Mouse (Mus musculus): ENCODE data around the gene Prl3a1. TPM values are rescaled to one million over a fixed set of nuclear protein-coding genes. Genes with fewer than 3 reads are reported as not detected.

Prl3a1 gene
- not detected in 2 replicates for polyA plus RNA-seq (2012; ENCODE audit: insufficient read depth, insufficient read length, low replicate concordance, missing spikeins)

DNA sequence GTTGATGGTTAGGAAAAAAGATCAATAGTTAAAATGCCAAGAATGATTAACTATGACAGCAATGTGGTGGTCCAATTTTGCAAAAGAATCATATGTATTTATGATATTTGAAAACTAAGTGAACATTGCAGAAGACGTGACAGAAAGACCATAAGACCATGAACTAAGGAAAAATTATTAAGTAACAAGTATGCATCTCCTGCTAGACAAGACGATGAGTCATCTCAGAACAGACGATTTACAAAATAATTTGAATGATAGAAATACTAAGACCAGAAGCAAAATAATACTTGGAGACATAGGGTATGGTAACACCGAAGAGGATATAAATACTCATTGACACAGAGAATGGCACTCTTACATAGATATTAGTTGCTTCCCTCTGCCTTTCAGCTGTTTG, at the start of gene Prl3a1:
Gene Prl3a1 (plus strand): TSS at position 301 of the 400 bp plus-strand sequence.
- TF ChIP-seq CTCF (IDR thresholded peaks at IDR 0.05; ENCODE audit: insufficient read depth, low read depth, low read length) = no peak
- no peak for TF ChIP-seq POLR2A (IDR thresholded peaks at IDR 0.05; ENCODE audit: insufficient read depth, low read depth, low read length)
- WGBS = 91% methylated on average over 4 of the region's 4 CpGs
- H3K4me3 ChIP-seq (ENCODE audit: insufficient read depth, low read depth, low read length) = no peak within 1 kb of the TSS
- no peaks in the 10 kb centered on the region for H3K4me1 ChIP-seq (ENCODE audit: control insufficient read depth, insufficient read depth, low read length)
- no peak within 1 kb of the TSS for H3K27ac ChIP-seq (ENCODE audit: insufficient read depth, low read depth, low read length)

DNA sequence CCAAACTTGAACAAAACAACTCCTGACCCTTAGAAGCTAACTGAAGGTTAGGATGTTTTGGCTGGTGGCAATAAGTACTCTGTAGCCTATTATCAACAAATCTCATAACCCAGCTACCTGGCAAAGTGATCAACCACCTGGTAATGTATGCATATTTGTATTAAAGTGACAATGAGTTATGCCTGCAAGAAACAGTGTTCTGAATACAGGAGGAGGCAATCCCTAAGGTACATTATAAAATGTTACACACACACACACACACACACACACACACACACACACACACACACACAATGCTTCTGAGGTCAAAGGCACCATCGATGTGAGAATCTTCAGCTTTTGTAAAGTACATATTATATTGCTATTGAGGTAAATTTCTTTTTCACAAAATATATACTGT, 17.7 kb upstream of the Prl3a1 start, which contains the start of gene Prl3b1:
Gene Prl3b1 (plus strand): TSS at position 301 of the 400 bp plus-strand sequence.
- no peaks in the 10 kb centered on the region for H3K4me1 ChIP-seq (ENCODE audit: control insufficient read depth, insufficient read depth, low read length)
- no peak within 1 kb of the TSS for H3K4me3 ChIP-seq (ENCODE audit: insufficient read depth, low read depth, low read length)
- WGBS = 100% methylated on average over 1 of the region's 1 CpGs
- no peak for TF ChIP-seq POLR2A (IDR thresholded peaks at IDR 0.05; ENCODE audit: insufficient read depth, low read depth, low read length)
- no peak for TF ChIP-seq CTCF (IDR thresholded peaks at IDR 0.05; ENCODE audit: insufficient read depth, low read depth, low read length)
- H3K27ac ChIP-seq (ENCODE audit: insufficient read depth, low read depth, low read length) = no peak within 1 kb of the TSS

DNA sequence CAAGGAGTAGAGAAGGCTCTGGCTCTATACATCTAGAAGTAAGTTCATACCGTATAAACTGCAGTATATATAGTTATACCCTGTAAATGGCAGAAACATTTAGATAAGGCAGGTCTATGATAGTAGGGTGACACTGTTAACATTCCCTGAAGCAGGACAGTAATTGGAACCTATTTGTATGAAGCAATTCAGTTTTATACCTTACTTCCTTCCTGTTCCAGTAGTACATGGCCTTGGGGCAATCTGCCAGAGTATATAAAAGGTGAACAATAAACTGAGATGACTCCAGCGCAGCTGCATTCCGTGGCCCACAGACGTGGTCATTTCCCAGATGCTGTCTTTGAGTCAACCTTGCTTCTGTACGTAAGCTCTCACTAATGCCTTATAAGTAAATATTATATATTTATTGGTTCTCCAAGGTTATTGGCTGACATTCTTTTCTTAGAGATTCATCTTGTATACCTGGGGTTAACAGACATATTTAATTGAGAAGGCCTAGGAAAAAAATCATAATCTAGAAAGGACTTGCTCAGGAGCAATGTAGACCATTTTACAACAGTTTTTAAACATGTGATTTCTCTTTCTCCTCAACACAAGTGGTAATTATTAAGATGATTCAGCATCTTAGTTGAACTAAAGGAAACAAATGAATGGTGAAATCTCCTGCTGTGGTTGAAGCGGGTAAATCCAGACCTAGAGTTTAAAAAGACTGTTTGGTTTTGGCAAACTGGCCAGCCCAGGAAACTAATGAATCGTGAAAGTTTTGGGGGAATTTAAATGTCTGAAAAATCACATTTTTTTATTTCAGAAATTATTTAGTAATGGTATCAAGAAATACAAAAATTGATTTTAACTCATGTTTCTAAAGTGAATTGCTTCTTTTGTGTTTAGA, 53.3 kb downstream of the Prl3a1 start, which contains the start of gene Prl6a1:
Gene Prl6a1 (plus strand): TSS at position 294 of the 892 bp plus-strand sequence.
- no peak for TF ChIP-seq POLR2A (IDR thresholded peaks at IDR 0.05; ENCODE audit: insufficient read depth, low read depth, low read length)
- no peak for TF ChIP-seq CTCF (IDR thresholded peaks at IDR 0.05; ENCODE audit: insufficient read depth, low read depth, low read length)
- H3K27ac ChIP-seq (ENCODE audit: insufficient read depth, low read depth, low read length) = no peak within 1 kb of the TSS
- no peaks in the 10 kb centered on the region for H3K4me1 ChIP-seq (ENCODE audit: control insufficient read depth, insufficient read depth, low read length)
- H3K4me3 ChIP-seq (ENCODE audit: insufficient read depth, low read depth, low read length) = no peak within 1 kb of the TSS
- WGBS = 58% methylated on average over 7 of the region's 7 CpGs

Other genes starting within 250 kb of the Prl3a1 start
- not detected in 2 replicates for gene Prl, start 201.9 kb upstream of the Prl3a1 start, polyA plus RNA-seq (2012; ENCODE audit: insufficient read depth, insufficient read length, low replicate concordance, missing spikeins)
- not detected in 2 replicates for gene Prl3d1, start 165.2 kb upstream of the Prl3a1 start, polyA plus RNA-seq (2012; ENCODE audit: insufficient read depth, insufficient read length, low replicate concordance, missing spikeins)
- gene Prl3d2, start 137.7 kb upstream of the Prl3a1 start, polyA plus RNA-seq (2012; ENCODE audit: insufficient read depth, insufficient read length, low replicate concordance, missing spikeins) = not detected in 2 replicates
- gene Prl3d3, start 102.6 kb upstream of the Prl3a1 start, polyA plus RNA-seq (2012; ENCODE audit: insufficient read depth, insufficient read length, low replicate concordance, missing spikeins) = not detected in 2 replicates
- not detected in 2 replicates for gene Prl3c1, start 62.8 kb upstream of the Prl3a1 start, polyA plus RNA-seq (2012; ENCODE audit: insufficient read depth, insufficient read length, low replicate concordance, missing spikeins)
- not detected in 2 replicates for gene Prl3b1, start 17.6 kb upstream of the Prl3a1 start, polyA plus RNA-seq (2012; ENCODE audit: insufficient read depth, insufficient read length, low replicate concordance, missing spikeins)
- gene Prl6a1, start 53.2 kb downstream of the Prl3a1 start, polyA plus RNA-seq (2012; ENCODE audit: insufficient read depth, insufficient read length, low replicate concordance, missing spikeins) = not detected in 2 replicates
- not detected in 2 replicates for gene Prl8a2, start 86.2 kb downstream of the Prl3a1 start, polyA plus RNA-seq (2012; ENCODE audit: insufficient read depth, insufficient read length, low replicate concordance, missing spikeins)
- gene Prl2b1, start 131.4 kb downstream of the Prl3a1 start, polyA plus RNA-seq (2012; ENCODE audit: insufficient read depth, insufficient read length, low replicate concordance, missing spikeins) = not detected in 2 replicates
- gene Prl8a6, start 179.3 kb downstream of the Prl3a1 start, polyA plus RNA-seq (2012; ENCODE audit: insufficient read depth, insufficient read length, low replicate concordance, missing spikeins) = not detected in 2 replicates

Measured in olfactory bulb, adult 2 months (tissue).